Mouse (Mus musculus) right cerebral cortex, postnatal 14 days (tissue): ENCODE measurements around the gene Dnah8.
"Not testable (repeated sequence)": the region's sequence is repeated elsewhere in the genome, so short reads cannot be mapped to it uniquely, and the experiment has no call there.

Experiments
- DNase-seq: peaks from one replicate; pipeline ENCODE4 v3.0.0; 2022

Dnah8 gene

DNA sequence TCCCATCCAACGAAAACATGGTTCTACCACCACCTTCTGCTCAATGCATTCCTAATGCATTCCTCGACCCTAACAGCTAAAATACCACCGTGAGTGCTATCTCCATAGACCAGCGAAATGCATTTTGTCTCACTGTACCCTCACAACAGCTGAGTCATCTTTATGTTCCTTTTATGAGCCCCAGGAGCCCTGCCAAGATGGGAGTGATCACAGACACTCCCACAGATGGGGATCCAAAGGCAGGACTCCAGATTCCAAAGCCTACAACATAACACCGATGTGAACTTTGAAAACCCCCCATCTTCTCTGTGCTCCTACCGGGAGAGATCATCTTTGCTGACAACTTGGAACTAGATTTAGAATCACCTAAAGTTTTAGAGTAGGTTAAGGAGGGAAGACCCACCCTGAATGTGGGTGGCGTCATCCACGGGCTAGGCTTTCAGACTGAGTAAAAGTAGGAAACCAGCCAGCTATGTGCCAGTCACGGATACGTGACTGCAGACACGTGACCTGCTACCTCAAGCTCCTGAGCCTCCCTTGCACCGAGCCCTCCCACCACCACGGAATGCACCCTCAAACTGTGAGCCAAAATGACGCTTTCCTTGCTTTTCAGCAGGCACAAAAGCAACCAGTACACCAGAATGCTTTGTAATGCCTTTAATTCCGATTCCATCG, 14.7 kb upstream of the Dnah8 start:
- peak; percentile 29 for DNase-seq

DNA sequence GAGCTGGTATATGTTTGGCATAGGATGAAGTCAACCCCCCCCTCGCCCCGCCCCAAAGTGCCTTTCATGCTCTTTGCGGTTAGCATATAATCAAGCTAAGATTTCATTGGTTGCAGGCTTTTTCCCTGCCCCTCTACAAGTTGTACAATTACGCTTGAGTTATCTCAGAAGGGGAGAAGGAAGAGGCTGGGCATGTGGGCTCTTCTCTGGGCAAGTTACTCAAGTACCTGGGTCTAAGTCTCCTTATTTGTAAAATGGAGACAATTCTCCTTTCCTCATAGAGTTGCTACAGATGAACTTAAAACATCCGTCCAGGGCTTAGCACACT, 14.2 kb upstream of the Dnah8 start:
- DNase-seq = no peak

DNA sequence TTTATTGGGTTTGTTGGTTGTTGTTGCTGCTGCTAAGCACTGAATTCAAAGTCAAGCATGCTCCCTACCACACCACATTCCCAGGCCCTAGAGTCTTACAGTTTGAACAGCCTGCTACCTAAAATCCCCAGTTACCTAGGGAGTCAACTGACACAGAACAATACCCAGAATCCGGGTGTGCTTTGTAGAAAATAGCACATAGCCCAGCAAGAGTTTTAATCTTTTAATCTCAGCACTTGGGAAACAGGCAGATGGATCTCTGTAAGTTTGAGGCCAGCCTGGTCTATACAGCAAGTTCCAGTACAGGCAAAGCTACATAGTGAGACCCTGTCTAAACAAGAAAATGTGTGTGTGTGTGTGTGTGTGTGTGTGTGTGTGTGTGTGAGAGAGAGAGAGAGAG, 13.4 kb upstream of the Dnah8 start:
- DNase-seq = no peak

DNA sequence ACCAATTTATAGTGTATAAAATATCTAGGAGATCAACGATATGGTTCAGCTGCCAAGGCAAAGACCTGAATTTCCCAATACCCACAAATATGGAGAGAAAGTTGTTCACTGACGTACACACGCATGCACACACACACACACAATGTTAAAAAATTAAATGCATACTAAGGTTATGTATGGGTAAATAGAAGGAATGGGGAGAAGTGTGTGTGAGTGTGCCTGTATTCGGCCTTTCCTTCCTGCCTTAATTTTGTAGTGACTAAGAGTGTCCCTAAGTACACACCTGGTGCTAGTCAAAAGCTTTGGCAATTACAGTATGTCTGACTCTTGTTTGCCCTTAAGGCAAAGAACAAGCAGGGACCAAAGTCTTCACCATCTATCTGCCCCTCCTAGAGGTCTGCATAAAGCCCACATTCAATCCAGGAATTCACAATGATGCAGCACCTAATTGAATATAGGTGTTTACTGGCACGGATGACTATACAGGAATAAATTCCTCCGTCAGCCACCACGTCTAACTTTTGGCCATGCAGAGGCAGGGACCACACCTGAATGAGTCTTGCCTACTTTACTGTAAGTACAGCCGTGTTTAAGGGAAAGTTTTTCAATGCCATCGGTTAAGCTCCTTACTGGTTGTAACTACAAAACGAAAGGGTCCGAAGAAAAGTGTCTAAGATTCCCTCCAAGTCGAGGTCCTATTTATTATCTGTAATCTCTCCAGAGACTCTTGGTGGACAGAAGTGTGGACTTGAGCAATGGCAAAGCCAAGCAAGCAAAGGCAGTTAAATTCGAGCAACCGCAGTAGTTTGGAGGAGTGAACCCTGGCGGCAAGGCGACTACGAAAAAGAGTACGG, 12.7 kb upstream of the Dnah8 start:
- DNase-seq = no peak

DNA sequence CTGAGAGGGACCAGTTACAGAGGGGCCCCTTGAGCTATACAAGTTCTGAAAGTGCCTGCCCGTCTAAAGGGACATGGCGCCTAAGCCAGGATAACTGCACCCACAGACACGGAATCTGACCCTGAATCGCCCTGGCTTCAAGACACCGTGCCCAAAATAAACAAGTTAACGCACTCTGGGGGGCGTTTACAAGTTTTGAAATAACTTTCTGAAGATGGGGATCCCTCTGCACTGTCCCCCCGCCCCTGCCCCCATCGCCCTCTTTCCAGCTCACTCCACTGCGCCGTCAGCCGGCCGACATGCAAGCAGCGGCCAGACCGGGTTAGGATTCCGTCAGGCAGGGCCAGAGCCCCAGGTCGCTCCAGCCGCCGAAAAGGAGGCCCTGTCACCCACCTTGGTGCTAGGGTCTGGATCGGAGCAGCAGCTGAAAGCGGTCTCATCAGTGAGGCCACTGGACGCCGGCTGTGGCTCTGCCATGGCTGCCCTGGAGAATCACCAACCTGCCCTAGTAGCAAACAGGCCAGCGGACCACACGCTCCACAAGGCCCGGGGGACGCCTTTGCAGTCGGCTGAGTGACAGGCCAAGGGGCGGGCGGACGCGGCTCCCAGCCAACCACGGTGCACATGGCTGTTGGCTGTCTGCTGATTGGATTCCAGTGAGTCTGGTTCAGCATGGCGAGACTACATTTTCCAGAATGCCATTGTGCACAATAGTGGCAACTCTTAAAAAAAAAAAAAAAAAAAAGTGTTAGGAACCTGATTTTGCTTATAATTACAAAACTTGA, 11.9 kb upstream of the Dnah8 start:
- DNase-seq = peak; percentile 100

DNA sequence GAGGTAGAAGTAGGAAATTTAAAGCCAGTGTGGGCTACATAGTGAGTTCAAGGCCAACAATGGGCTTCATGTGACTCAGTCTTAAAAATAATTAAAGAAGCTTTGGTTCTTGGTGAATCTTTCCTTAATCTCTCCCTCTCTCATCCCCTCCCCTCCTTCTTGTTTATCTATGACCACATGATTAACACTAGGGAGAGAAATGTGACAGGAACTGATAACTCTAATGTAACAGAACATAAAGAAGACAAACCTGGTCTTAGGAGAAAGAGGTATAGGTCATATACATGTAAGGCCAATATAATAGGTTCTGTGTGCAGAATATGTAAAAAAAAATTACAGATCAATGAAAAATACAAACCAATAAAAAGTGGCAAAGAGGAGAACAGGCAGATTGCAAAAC, 10.8 kb upstream of the Dnah8 start:
- DNase-seq = no peak

DNA sequence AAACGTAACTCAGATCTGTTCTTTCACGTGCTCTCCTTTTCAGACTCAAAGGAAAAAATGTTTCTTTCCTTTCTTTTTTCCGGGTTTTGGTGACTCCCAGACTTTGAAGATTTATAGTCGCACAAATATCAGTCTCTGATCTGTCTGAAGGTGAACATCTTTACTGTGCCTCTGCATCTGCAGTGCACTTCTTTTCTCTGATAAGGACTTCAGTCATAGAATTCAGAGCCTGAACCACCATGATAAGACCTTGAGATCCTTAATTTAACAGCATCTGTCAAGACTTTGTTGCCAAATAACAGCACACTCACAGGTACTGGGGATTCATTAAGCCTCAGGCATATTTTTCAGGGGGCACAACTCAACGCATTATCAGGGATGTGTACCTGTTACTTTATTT, 8.0 kb upstream of the Dnah8 start:
- DNase-seq = no peak

DNA sequence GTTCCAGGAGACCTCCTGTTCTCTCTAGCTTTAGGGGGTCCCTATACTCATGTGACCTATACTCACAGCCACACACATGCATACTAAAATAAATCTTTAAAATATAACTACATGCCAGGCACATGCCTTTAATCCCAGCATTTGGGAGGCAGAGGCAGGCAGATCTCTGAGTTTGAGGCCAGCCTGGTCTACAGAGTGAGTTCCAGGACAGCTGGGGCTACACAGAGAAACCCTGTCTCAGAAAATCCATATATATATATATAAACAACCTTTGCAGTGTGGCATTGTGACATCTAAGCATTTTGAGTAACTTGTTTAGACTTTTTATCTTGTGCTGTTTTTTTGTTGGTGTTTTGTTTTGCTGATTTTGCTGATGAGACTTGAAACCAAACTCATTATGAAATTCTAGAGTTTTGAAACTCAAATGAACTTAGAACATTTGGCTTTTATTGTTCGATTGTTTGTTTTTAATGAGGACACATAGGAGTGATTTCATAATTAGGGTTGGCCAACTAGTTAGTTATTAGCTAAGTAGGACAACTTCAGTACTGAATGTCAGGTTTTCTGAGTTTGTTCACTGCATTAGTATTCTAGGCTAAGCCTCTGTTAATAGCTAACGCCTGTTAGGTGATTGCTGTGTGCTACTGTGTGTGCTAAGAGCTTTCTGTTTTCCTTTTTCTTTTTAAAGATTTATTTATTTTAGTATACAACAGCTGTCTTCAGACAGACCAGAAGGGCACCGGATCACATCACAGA, 5.8 kb upstream of the Dnah8 start:
- no peak for DNase-seq

DNA sequence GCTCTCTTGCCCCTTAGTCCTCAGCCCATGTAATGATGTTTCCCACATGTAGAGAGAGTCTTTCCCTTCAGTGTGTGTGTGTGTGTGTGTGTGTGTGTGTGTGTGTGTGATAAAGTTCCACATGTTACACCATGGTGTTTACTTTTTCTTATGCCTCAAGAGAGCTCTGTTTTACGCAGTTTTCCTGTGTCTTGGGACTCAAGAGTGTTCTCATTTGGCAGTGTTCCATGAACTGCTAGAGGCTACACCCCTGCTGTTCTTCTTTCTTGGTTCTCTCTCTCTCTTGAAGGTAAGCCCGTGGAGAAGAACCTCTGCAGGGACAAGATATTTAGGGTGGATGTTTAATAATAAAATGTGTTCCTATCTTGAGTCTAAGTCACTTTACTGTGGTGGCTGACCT, 5.0 kb upstream of the Dnah8 start:
- DNase-seq = no peak

DNA sequence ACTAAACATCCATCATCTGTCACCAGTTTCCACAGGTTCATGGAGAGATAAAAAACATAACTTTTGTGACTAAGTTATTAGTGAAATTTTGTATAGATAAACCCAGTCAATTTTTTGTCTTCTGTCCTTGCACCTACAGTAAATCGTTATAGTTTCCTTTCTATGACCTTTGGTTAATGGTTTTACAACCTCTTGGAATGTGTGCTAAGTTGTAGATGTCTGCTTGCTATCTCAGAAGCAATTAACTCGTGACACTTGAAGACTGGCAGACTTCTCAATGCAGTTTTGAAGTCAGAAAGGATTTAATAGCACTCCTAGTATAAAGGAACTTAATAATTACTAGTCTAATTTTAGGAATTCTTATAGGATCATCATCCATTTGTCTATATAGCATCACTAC, 3.6 kb upstream of the Dnah8 start:
- no peak for DNase-seq

DNA sequence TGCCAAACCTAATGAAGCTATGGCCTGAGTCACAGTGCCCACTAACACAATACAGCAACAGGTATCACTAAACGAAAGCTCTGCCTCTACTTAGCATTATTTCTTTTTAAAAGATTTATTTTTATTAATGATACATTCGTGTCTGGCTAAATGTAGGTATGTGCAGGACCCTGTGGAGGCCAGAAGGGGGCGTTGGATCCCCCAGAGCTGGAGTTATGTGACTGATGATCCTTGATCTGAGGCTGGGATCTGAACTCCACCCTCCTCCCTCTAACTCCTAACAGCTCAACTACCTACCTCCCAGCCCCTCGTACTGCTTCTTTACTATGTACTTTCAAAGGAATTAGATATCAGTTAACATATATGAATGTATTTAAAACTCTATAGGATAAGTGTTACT, 2.7 kb upstream of the Dnah8 start:
- DNase-seq = no peak

DNA sequence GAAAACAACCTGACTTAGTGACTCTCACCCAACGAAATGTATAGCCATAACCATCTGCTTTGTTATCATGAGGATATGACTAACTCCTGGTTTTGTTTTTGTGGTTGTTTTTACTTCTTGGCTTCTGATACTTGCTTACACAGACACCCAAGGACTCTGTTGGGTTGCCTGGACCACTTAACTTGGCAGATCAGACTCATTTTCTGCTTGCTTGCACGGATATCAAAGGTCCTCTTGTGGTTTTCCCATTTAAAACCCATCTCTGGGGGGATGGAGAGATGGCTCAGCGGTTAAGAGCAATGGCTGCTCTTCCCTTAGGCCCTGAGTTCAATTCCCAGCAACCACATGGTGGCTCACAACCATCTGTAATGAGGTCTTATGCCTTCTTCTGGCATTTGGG, 954 bp upstream of the Dnah8 start:
- DNase-seq = no peak

DNA sequence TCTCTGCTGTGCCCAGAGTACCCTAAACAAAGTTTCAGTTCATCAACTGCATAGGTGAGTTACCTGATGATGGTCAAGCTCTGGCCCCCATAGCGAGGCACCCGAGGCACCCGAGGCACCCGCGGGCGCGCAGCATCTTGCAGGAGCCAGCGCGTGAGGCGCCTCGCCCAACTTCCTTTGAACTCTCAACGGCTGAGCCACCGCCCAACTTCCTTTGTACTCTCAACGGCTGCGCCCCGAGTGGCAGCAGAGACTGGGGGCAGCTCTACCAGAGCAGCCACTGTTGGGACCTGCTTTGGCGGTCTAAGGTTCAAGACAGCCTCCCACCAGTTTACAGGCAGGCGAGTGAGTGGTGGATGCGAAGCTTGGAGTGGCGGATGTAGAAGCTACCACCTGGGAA, 2.6 kb downstream of the Dnah8 start, which contains the start of gene Glo1:
Glo1 (minus strand) TSS at position 153 of the 400 bp plus-strand sequence.
- not testable (repeated sequence) for DNase-seq

DNA sequence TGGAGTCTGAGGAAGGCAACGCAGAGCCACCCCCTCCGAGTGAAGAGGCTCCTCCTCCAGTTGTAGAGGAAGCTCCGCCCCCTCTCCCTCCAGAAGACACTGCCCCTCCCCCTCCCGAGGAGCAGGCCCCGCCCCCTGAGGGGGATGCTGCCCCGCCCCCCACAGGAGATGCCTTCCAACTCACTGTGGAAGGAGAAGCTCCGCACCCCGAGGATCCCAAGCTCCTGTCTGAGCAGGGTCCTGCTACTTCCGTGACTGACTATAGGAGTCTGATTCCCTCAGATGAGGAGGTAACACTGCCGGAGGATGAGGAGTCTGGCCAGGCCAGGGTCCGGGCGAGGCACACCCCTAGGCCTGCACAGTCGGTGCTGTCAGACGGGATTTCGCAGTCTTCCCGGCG, 11.2 kb downstream of the Dnah8 start:
- no peak for DNase-seq

DNA sequence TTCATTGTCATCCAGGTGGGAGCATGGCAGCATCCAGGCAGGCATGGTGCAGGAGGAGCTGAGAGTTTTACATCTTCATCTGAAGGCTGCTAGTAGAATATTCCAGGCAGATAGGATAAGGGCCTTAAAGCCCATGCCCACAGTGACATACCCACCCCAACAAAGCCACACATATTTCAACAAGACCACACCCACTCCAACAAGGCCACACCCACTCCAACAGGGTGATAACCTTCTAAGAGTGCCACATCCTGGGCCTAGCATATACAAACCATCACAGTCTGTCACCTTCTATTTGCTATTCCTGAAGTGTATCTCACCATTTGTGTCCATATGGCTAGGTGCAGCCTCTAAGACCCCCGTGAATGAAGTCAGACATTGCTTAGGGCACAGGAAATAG, 13.6 kb downstream of the Dnah8 start:
- DNase-seq = no peak

DNA sequence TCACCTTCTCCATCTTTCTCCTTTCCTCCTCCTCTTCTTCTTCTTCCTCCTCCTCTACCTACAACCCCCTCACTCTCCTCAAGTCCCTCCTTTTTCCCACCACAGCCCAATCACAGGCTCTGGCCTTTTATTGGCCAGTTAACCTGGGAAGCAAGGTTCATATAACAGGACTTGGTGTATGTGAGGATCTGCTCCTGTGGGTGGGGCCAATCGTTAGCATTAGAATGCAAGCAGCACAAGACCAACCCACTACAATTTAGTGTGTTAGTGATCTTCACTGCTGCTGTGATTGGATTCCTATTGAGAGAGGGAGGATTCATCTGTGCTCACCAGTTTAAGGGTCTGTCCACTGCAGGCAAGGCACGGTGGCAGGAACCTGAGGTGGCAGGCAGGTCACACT, 14.8 kb downstream of the Dnah8 start:
- DNase-seq = no peak

DNA sequence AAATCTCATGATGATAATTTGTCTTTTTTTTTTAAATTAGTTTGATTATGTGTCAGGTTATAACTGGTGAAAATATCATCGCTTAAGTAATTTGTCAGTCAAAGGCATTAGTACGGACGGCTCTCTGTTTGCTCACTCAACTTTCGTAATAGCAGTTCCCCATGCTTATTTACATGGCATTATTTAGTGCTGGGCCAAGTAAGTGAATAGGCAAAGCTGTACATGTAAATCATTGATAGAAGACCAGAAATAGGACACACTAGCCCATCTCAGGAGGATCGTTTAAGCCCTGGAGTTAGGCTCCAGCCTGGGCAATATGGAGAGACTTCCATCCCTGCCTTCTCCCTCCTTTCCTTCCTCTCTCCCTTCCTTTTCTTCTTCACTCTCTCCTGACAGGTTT, 16.7 kb downstream of the Dnah8 start:
- DNase-seq = no peak

DNA sequence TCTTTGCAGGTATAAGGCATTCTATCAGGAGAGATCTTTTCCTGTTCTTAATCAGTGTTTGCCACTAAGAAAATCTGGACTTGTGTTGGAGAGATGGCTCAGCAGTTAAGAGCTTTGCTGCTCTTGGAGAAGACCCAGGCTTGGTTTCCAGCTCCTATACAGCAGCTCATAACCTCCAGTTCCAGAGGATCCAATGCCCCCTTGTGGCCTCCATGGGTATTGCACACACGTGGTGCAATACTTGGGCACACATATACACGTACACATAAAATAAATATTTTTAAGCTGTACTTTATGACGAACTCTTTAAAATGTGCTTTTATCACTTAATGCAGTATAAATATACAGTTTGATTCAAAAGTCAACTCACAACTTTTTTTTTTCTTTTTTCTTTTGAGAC, 24.6 kb downstream of the Dnah8 start:
- no peak for DNase-seq

DNA sequence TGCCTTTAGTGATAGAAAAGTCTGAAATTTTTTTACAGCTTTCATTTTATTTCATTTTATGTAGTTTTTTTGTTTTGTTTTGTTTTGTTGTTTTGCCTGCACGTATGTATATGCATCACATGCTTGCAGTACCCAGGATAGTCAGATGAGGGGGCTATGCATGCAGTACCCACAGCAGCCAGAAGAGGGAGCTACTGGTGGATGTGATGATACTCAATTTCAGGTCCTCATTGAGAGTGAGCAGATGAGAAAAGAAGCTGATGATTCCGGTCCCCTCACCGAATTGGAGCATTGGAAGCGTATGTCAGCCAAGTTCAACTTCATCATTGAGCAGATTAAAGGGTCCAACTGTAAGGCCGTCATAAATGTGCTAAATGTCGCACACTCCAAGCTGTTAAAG, 28.9 kb downstream of the Dnah8 start:
- no peak for DNase-seq

DNA sequence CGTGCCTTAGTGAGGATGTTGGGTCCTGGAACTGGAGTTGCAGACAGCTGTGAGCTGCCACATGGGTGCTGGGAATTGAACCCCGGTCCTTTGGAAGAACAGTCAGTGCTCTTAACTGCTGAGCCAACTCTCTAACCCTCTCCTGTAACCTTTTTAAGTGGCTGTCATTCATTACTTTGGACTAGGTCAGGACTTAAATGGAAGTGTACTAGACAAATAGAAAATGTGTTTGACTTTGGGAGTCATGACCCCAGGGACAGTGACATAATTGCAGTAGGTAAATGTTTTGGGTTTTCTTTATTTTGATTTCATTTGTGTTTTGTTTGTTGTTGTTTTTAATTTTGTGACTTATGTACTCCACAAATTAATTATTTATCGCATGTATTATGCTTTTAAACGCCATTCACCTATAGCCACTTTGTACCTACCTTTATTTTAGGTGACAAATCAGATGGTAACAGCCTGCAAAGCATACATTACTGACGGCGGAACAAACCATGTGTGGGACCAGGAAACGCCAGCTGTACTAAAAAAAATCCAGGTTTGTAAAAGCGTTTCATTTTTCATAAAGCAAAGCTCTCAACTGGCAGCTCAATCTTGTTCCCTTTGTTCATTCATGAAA, 33.5 kb downstream of the Dnah8 start:
- DNase-seq = no peak

DNA sequence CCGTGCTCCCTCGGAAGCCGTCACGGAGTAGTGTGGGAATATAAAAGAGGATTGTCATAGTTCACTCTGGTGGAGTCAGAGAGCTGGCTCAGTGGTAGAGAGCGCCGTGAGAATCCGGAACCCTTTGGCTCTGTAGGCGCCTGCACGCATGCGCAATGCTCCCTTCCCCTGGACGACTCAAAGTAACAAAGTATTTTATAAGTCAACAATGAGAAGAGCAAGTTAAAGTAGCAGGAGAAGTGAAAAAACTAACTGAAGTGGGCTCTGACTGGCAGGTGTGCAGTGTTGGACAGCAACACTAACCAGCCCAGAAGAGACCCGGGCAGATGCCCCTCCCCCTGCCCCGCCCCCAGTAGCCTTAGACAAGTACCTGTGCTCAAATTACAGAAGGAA, 34.0 kb downstream of the Dnah8 start:
- DNase-seq = peak; percentile 76

DNA sequence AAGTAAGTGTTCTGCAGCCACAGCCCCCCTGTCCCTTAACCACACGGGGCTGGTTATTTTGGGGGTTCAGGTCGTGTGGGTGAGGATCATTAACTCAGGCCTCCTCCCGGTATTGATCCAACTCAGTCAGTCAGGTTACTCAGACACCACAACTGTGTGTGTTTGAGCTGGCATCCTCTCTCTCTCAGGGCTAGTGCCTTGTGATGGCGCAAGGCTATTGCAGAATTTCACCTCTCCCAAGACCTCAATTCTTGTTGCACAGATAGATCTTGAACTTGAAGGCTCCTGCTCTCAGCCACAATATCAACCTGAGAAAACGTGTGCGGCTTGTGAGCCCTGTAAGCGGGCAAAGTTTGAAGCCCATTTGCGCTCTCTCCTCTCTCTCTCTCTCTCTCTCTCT, 38.0 kb downstream of the Dnah8 start:
- no peak for DNase-seq

DNA sequence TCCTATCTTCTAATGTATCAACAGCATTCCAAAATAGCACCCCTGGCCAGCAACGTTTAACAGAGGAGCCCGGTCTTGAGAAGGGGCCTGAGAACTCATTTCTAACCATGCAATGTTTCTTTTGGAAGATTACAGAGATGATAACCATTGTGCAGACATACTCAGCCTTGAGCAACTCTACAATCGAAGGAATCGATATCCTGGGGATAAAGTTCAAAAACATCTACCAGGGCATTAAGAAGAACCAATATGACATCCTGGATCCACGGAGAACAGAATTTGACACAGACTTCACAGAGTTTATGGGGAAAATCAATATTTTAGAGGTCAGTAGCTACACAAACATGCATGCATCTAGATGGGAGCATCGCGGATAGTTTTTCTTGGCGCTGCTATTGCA, 39.0 kb downstream of the Dnah8 start:
- DNase-seq = no peak
